Mouse (Mus musculus): ENCODE results near the gene Large1.
"Not testable (repeated sequence)": the region's sequence is repeated elsewhere in the genome, so short reads cannot be mapped to it uniquely, and the experiment has no call there.

Gene Large1

GRCm38 (mm10) chr8:73018241-73018640 lies 335.1 kb downstream of the Large1 start:
- DNase-seq (ENCODE audit: low read depth, low spot score), result no peak

DNA sequence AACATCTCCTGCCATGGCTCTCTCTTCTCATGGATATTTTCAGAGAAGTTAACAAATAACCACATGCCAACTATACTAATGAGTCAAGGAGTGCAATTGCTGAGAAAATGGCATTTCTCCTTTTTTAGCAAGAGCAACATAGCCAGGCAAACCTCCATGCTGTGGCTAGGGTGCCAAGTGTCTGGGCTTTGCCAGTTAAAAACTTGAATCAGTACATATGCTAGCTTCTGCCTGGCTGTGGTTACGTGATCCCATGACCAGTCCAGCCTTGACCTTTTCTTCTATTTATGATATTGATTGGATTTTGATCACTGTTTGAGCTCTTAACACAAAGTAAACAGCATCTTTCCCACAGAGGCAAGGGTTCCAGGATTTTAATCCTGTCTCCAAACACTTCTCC lies 335.7 kb downstream of the Large1 start:
- no peak for DNase-seq (ENCODE audit: low read depth, low spot score)

- no peak for DNase-seq (ENCODE audit: low read depth, low spot score)
Measured at GRCm38 (mm10) chr8:73016303-73016702, 337.0 kb downstream of the Large1 start.

DNA sequence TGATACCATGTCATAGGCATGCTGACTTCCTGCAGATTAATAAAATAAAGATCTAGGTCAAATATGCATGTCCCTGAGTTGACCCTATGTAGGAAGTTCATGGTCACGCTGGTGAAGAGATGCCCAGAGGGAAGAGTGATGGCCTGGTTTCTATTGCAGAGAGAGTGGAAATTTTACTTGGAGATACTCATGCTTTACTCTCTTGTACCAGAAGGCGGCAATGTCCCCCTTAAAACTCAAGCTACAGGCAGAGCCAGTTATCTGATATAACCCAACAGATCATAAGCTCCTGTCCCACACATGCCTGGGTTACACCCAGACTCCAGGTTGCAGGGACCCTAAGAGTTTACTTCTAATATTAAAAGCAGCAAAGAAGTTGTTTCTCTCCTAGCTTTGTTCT lies 345.9 kb downstream of the Large1 start:
- peak; percentile 16 for DNase-seq (ENCODE audit: low read depth, low spot score)

DNA sequence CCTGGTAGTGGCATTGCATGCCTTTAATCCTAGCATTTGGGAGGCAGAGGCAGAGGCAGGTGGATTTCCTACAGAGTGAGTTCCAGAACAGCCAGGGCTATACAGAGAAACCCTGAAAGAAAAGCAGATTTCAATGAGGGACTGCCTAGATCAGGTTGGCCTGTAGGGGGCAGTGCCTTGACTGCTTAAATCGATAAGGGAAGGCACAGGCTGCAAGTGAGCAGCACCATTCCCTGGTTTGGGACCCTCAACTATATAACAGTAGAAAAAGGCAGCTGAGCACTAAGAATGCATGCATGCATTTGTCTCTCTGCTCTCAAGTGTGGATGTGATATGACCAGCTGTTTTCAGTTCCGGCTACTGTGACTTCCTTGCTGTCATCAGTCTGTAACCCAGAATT lies 349.5 kb downstream of the Large1 start:
- peak; percentile 11 for DNase-seq (ENCODE audit: low read depth, low spot score)

- DNase-seq (ENCODE audit: low read depth, low spot score), result no peak
Measured at GRCm38 (mm10) chr8:72993831-72994230, 359.5 kb downstream of the Large1 start.

DNA sequence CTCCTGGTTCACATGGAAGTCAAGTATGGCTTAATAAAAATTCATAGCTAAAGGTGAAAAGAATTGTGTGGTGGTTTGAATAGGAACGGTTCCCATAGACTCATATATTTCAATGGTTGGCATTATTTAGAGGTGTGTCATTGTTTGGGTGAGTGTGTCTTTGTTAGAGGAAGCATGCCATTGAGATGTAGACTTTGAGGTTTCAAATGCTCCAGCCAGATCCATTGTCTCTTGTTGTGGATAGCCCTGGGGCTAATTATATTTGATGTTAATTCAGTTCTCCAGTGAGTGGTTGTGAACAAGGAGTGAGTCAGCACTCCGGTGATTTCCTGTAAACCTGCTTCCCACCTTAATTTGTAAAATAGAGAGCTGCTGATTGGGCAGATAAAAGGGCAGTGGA lies 362.9 kb downstream of the Large1 start:
- no peak for DNase-seq (ENCODE audit: low read depth, low spot score)

GRCm38 (mm10) chr8:72982832-72983231 lies 370.5 kb downstream of the Large1 start:
- no peak for DNase-seq (ENCODE audit: low read depth, low spot score)

GRCm38 (mm10) chr8:72955074-72955473 lies 398.3 kb downstream of the Large1 start:
- DNase-seq (ENCODE audit: low read depth, low spot score), result no peak

DNA sequence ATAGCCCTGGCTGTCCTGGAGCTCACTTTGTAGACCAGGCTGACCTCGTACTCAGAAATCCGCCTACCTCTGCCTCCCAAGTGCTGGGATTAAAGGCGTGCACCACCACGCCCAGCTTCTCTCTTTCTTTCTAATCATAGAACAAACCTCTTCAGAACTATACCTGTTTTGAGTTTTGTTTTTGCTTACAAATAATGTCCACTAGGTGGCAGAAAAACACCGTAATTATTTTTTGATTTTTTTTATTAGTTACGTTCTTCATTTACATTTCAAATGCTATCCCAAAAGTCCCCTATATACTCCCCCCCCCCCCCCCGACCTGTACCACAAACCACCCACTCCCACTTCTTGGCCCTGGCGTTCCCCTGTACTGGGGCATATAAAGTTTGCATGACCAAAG lies 411.9 kb downstream of the Large1 start:
- not testable (repeated sequence) for DNase-seq (ENCODE audit: low read depth, low spot score)

DNA sequence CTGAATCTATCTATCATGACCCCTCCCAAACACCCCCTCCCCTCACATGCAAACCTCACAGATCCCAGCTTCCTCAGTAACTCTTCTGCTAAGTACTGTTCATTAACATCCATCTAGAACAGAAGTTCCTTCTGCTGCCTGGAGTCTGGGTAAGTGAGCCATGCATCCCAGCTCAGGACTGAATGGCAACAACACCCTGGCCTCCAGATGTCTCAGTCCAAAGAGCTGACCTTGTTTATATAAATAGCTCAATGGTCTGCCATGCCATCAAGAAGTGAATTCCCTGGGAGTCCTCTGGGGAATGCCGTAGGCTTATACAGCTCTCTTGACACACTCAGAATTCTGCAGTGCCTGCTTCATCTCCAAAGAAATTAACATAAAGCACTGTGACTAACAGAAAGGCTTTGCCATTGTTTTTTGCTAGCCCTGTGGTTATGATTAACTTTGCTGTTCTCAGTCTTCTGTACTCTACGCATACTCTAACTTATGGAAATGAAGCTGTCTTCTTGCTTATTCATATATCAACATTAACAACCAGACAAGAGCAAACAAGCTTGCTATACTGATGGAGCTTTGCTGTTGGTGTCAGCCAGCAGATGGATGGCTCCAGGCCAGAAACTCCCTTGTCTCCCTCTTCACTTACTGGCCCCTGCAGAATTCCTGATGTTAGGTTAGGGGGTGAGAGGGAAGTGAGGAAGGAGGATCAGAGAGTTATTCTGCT lies 434.0 kb downstream of the Large1 start:
- no peak for DNase-seq (ENCODE audit: low read depth, low spot score)

GRCm38 (mm10) chr8:72905491-72905890 lies 447.8 kb downstream of the Large1 start:
- DNase-seq (ENCODE audit: low read depth, low spot score), result no peak

- no peak for DNase-seq (ENCODE audit: low read depth, low spot score)
Measured at GRCm38 (mm10) chr8:72901591-72901990, 451.7 kb downstream of the Large1 start.

DNA sequence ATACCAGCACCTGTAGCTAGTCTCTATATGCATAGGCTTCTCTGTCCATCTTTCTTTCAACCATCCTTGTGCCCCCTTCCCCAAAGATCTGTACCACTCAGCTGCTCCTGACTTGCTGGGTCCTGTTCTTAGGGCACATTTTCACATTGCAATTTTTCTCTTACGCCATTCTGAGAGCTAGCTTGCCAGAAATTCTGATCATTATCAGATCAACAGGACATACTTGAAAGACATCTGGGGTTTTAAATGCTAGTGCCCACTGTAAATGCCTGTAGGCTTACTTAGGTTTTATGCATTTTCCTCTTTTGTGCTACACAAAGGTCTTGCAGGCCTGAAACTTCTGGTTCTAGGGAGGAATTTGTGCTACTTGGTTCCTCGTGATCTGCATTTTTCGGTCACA lies 454.0 kb downstream of the Large1 start:
- no peak for DNase-seq (ENCODE audit: low read depth, low spot score)

GRCm38 (mm10) chr8:72883033-72883432 lies 470.3 kb downstream of the Large1 start:
- DNase-seq (ENCODE audit: low read depth, low spot score), result no peak

DNA sequence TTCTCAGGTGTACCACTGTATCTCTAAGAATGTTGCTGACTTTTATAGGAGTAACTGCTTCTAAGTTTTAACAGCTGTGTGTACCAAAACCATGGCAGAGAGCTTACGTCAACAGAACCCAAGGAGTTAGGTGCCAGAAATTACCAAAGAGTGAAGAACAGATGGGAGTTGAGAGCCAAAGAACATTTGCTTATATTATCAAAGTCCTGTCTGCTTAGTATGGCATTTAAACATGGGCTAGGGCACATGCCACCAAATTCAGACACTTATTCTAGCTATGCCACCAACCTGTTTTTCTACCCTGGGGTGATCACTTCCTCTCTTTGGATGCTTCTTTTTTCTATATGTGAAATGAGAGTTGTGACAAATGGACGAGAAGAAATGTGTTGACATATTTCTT lies 479.9 kb downstream of the Large1 start:
- DNase-seq (ENCODE audit: low read depth, low spot score), result no peak

- no peak for DNase-seq (ENCODE audit: low read depth, low spot score)
Measured at GRCm38 (mm10) chr8:72846881-72847280, 506.5 kb downstream of the Large1 start.

DNA sequence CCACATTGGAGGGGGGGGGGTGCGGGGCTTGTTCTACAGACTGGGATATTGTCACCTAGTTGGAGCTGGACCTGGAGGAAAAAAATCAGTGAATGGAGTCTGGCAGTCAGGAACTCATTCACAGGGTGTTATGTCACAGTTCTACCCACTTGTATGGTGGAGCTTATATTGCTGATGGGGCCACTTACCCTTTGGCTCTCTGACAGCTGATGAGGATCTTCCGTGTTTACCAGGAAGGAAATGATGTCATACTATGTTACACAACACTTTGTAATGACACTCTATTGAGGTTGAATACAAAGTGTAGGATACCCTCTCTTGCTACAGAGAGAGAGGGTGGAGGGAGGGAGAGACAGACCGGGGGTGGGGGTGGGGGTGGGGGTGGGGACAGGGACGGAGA lies 517.5 kb downstream of the Large1 start:
- DNase-seq (ENCODE audit: low read depth, low spot score), result no peak

DNA sequence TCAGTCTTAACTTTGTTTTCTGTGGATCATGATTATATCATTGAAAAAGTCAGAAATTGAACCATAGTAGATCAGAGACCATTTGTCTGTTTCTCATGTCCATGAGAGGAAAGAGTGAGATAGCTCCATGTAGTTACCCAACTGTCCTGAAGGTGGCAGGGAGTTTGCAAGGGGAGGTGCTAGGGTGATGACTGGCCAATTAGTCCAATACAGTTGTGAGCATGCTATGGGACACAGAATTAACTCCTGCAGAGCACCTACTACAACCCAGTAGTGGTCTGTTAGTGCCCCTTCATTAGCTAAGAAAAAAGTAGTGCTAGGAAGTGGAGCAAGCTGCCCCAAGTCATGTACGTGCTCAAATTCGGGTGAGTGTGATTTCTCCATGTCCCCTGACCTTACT lies 520.2 kb downstream of the Large1 start:
- DNase-seq (ENCODE audit: low read depth, low spot score), result no peak

DNA sequence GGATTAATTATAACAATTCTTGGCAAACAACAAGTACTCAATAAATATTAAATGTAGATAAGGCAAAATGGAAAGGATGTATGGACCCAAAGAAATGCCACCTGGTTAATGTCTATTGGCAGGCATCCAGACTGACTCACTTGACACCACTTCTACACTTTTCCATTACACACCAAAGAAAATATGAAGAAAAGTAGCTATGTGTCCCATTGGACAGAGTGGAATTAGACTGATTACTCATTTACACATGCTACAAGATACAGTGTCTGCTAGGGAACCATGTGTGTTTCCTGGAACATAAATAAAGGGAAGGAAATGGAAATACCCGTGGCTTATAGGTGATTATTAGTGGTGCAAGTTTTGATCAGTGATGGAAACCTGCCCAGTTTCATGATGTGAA lies 521.0 kb downstream of the Large1 start:
- no peak for DNase-seq (ENCODE audit: low read depth, low spot score)

- no peak for DNase-seq (ENCODE audit: low read depth, low spot score)
Measured at GRCm38 (mm10) chr8:72817655-72818349, 535.5 kb downstream of the Large1 start.

GRCm38 (mm10) chr8:72816679-72817078 lies 536.7 kb downstream of the Large1 start:
- DNase-seq (ENCODE audit: low read depth, low spot score), result no peak

DNA sequence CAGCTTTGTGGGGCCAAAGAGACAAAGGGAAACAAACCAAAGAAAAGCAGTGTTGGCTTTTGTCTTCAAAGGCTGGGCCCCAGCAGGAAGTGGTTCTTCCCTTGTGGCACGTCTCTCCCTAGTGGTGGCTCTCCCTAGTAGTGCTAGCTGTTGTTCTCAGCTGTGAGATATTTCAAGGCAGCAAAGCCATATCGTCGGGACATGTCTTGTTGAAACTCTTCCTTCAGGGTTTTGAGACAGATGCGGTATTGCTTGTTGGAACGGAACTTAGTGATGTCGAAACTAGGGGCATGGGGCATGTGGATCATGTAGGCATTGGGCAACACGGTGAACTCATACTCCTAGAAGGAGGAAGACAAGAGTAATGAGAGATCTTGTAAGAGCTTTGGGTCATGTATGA lies 537.7 kb downstream of the Large1 start:
- no peak for DNase-seq (ENCODE audit: low read depth, low spot score)
